Mouse (Mus musculus): Measurements from ENCODE around the gene Mycs.

The Mycs gene

DNA sequence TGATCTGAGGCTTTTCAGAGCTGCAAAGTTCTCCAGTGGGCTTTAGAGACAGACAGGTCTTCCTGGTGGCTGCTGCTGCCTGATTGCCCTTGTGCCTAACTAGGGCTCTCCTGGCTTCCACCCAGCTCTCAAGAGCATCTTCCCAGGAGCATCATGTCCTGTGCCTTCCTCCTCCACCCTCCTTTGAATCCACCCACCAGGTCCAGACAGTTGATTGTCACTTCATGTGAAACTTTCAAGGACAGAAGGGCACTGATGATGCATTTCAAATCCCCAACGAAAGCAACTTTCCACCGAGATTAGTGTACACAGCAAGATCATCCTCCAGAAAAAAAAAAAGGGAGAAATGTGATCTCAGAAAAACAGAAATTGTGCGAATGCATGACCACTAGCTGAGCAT is at the start of gene Mycs:
Mycs (minus strand) TSS at position 101 of the 400 bp plus-strand sequence.
- no peak for DNase-seq (ENCODE audit: low read depth)

DNA sequence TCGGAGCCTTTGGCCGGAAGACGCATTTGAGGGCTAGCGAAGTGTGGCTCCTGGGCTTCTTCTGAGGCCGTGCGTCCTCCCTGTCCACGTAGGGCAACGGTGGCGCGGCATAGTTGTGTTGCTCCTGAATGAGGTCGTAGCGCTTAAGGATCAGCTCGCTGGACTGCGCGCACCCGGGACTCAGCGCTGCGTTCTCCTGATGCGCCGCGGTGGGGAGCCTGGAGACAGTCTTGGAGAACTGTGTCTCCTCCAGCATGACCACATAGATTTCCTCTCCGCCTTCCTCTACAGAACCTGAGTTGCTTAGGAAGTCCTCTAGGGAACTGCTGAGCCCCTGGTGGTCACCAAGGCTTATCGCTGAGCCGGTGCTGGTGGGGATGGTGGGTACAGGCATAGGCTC is 1.0 kb downstream of the Mycs start:
- no peak for DNase-seq (ENCODE audit: low read depth)
